In the genomic region with DNA sequence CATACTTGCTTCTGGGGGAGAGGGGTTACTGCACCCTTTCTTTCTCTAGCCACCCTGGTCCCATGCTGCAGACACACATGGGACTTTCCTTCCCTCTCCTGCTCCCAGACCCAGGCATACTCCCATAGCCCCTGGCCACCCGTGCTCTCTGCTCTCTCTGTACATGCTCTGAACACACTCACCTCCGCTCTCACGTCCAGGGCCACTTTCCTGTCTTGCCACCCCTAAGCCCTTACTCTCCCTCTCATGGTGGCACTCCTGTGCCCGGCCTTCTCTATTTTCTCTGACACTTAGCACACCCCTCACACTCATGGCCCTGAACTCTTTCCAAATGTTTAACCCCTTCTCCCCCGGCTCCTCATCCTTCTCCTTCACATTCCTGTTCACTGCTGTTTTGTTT, we compare ENCODE assay signal across 9 mouse cellular contexts. TPM values are rescaled to one million over a fixed set of nuclear protein-coding genes. Genes with fewer than 3 reads are reported as not detected.
DNase-seq lines count a peak whose midpoint lies in the region; ATAC-seq lines count a peak whose summit lies in the region.
"Had no signal": no experiment of that assay in that cellular context is flagged by ENCODE, and none has a peak within 500 bp of the region (broad histone marks: within the 10 kb centered on the region; RNA-seq: fewer than 3 reads in every experiment).

No protein-coding gene starts in this region.

- H3K4me3 ChIP-seq in hindbrain, embryonic 11.5 days (ENCODE audit: low read depth, low read length) = no peak overlapping the region; the same call in 1 of the 2 replicates
- H3K4me3 ChIP-seq in hindbrain, embryonic 16.5 days (ENCODE audit: low read length) = no peak overlapping the region
- H3K4me3 ChIP-seq in forebrain, embryonic 13.5 days = no peak overlapping the region
- no peak overlapping the region for H3K4me3 ChIP-seq in midbrain, embryonic 13.5 days (replicated peaks)
- H3K4me3 ChIP-seq: liver, embryonic 13.5 days had no signal

- DNase-seq in hindbrain, embryonic 11.5 days (ENCODE audit: low spot score) = peak; percentile 43
- DNase-seq in lung, adult 18-20 months = peak; percentile 42 to 48
- no peak for DNase-seq in urinary bladder, postnatal 36 days (ENCODE audit: low spot score in 2 of 2)
- no peak for DNase-seq in c-Kit-positive CD71-positive TER-119-positive erythroid progenitor cells, embryonic 14.5 days (ENCODE audit: low spot score)
- DNase-seq: kidney, adult 2 months; liver, embryonic 13.5 days had no signal

- peaks cover 57% of the 10 kb centered on the region for H3K27me3 ChIP-seq in hindbrain, embryonic 11.5 days (ENCODE audit: control insufficient read depth, insufficient read depth, low read length)
- H3K27me3 ChIP-seq in hindbrain, embryonic 16.5 days (replicated peaks; ENCODE audit: control insufficient read depth, insufficient read depth, low read length) = peaks cover 11% of the 10 kb centered on the region
- H3K27me3 ChIP-seq in forebrain, embryonic 13.5 days = peaks cover 77% of the 10 kb centered on the region
- peaks cover 58% of the 10 kb centered on the region for H3K27me3 ChIP-seq in midbrain, embryonic 13.5 days

- H3K27ac ChIP-seq in hindbrain, embryonic 11.5 days (ENCODE audit: low read depth, low read length) = peak overlapping the region; percentile 47
- no peak overlapping the region for H3K27ac ChIP-seq in hindbrain, embryonic 16.5 days (ENCODE audit: low read depth, low read length)
- no peak overlapping the region for H3K27ac ChIP-seq in forebrain, embryonic 13.5 days
- peak overlapping the region; percentile 71 for H3K27ac ChIP-seq in midbrain, embryonic 13.5 days
- H3K27ac ChIP-seq: liver, embryonic 13.5 days had no signal

- H3K36me3 ChIP-seq in hindbrain, embryonic 11.5 days (ENCODE audit: control insufficient read depth, insufficient read depth, low read length) = no peaks in the 10 kb centered on the region
- peaks cover 6% of the 10 kb centered on the region; the same call in 1 of the 2 replicates for H3K36me3 ChIP-seq in hindbrain, embryonic 16.5 days (ENCODE audit: control insufficient read depth, insufficient read depth, low read length)
- H3K36me3 ChIP-seq in forebrain, embryonic 13.5 days (ENCODE audit: poor library complexity, severe bottlenecking) = no peaks in the 10 kb centered on the region
- H3K36me3 ChIP-seq in midbrain, embryonic 13.5 days = peaks cover 23% of the 10 kb centered on the region
- H3K36me3 ChIP-seq: liver, embryonic 13.5 days had no signal

- peaks cover 21% of the 10 kb centered on the region for H3K4me1 ChIP-seq in hindbrain, embryonic 11.5 days (replicated peaks; ENCODE audit: control insufficient read depth, insufficient read depth, low read length)
- peaks cover 14% of the 10 kb centered on the region for H3K4me1 ChIP-seq in hindbrain, embryonic 16.5 days (ENCODE audit: control insufficient read depth, insufficient read depth, low read depth, low read length)
- peaks cover 50% of the 10 kb centered on the region for H3K4me1 ChIP-seq in forebrain, embryonic 13.5 days
- H3K4me1 ChIP-seq in midbrain, embryonic 13.5 days (replicated peaks) = peaks cover 66% of the 10 kb centered on the region

- peak overlapping the region; percentile 25; the same call in 1 of the 2 replicates for H3K4me2 ChIP-seq in hindbrain, embryonic 11.5 days (replicated peaks; ENCODE audit: low read depth, low read length)
- H3K4me2 ChIP-seq in hindbrain, embryonic 16.5 days (ENCODE audit: low read length) = no peak overlapping the region
- peak overlapping the region; percentile 29 for H3K4me2 ChIP-seq in forebrain, embryonic 13.5 days
- H3K4me2 ChIP-seq in midbrain, embryonic 13.5 days (replicated peaks) = peak overlapping the region; percentile 42
- H3K4me2 ChIP-seq: liver, embryonic 13.5 days had no signal

- no peaks in the 10 kb centered on the region for H3K9me3 ChIP-seq in hindbrain, embryonic 11.5 days (ENCODE audit: control insufficient read depth, low read length)
- H3K9me3 ChIP-seq in hindbrain, embryonic 16.5 days (ENCODE audit: control insufficient read depth, low read length) = no peaks in the 10 kb centered on the region
- H3K9me3 ChIP-seq in forebrain, embryonic 13.5 days (replicated peaks) = no peaks in the 10 kb centered on the region
- H3K9me3 ChIP-seq in midbrain, embryonic 13.5 days = no peaks in the 10 kb centered on the region
- H3K9me3 ChIP-seq: liver, embryonic 13.5 days had no signal

- no peak overlapping the region for H3K9ac ChIP-seq in hindbrain, embryonic 11.5 days (ENCODE audit: low read depth, low read length)
- no peak overlapping the region for H3K9ac ChIP-seq in hindbrain, embryonic 16.5 days (ENCODE audit: low read depth, low read length)
- no peak overlapping the region for H3K9ac ChIP-seq in forebrain, embryonic 13.5 days
- H3K9ac ChIP-seq in midbrain, embryonic 13.5 days (replicated peaks) = no peak overlapping the region
- H3K9ac ChIP-seq: liver, embryonic 13.5 days had no signal

- no peak for ATAC-seq in hindbrain, embryonic 11.5 days (ENCODE audit: low FRiP score)
- ATAC-seq in hindbrain, embryonic 16.5 days = no peak
- ATAC-seq in forebrain, embryonic 13.5 days = no peak
- ATAC-seq in midbrain, embryonic 13.5 days = no peak

- WGBS in hindbrain, embryonic 11.5 days = 12% methylated on average over 5 of the region's 5 CpGs
- 14% methylated on average over 5 of the region's 5 CpGs for WGBS in hindbrain, embryonic 16.5 days
- 10% methylated on average over 5 of the region's 5 CpGs for WGBS in forebrain, embryonic 13.5 days
- 8% methylated on average over 5 of the region's 5 CpGs for WGBS in midbrain, embryonic 13.5 days

RNA-seq across cellular contexts. Expression of a gene that starts 25.9 kb away (rescaled TPM):
- 2.4 and 3.5 TPM in 2 replicates for polyA plus RNA-seq in hindbrain, embryonic 11.5 days (2014; fragmentation: Nextera tagmentation; extraction: Ambion mirVana)
- polyA plus RNA-seq in hindbrain, embryonic 16.5 days (2015; fragmentation: Nextera tagmentation; extraction: Ambion mirVana) = 74.8 and 75.6 TPM in 2 replicates
- 10.1 and 10.6 TPM in 2 replicates for polyA plus RNA-seq in forebrain, embryonic 13.5 days (2015; fragmentation: Nextera tagmentation; extraction: Ambion mirVana)
- polyA plus RNA-seq in midbrain, embryonic 13.5 days (2015; fragmentation: Nextera tagmentation; extraction: Ambion mirVana) = 16.9 and 17.6 TPM in 2 replicates

RNA-seq across cellular contexts. Expression of a gene that starts 27.6 kb away (rescaled TPM):
- 1.3 and 1.4 TPM in 2 replicates for polyA plus RNA-seq in hindbrain, embryonic 11.5 days (2014; fragmentation: Nextera tagmentation; extraction: Ambion mirVana)
- 3.6 and 3.8 TPM in 2 replicates for polyA plus RNA-seq in hindbrain, embryonic 16.5 days (2015; fragmentation: Nextera tagmentation; extraction: Ambion mirVana)
- 0.59 and 1.1 TPM in 2 replicates for polyA plus RNA-seq in forebrain, embryonic 13.5 days (2015; fragmentation: Nextera tagmentation; extraction: Ambion mirVana)
- polyA plus RNA-seq in midbrain, embryonic 13.5 days (2015; fragmentation: Nextera tagmentation; extraction: Ambion mirVana) = 0.70 and 1.4 TPM in 2 replicates

RNA-seq across cellular contexts. Expression of a gene that starts 48.0 kb away (rescaled TPM):
- polyA plus RNA-seq in hindbrain, embryonic 11.5 days (2014; fragmentation: Nextera tagmentation; extraction: Ambion mirVana) = 5.1 and 6.9 TPM in 2 replicates
- polyA plus RNA-seq in hindbrain, embryonic 16.5 days (2015; fragmentation: Nextera tagmentation; extraction: Ambion mirVana) = 33.1 and 33.6 TPM in 2 replicates
- polyA plus RNA-seq in forebrain, embryonic 13.5 days (2015; fragmentation: Nextera tagmentation; extraction: Ambion mirVana) = 13.2 and 15.1 TPM in 2 replicates
- 26.0 and 26.4 TPM in 2 replicates for polyA plus RNA-seq in midbrain, embryonic 13.5 days (2015; fragmentation: Nextera tagmentation; extraction: Ambion mirVana)

RNA-seq across cellular contexts. Expression of a gene that starts 51.3 kb away (rescaled TPM):
- 2.7 TPM in 2 replicates for polyA plus RNA-seq in hindbrain, embryonic 11.5 days (2014; fragmentation: Nextera tagmentation; extraction: Ambion mirVana)
- 3.5 and 3.6 TPM in 2 replicates for polyA plus RNA-seq in hindbrain, embryonic 16.5 days (2015; fragmentation: Nextera tagmentation; extraction: Ambion mirVana)
- 3.0 and 3.4 TPM in 2 replicates for polyA plus RNA-seq in forebrain, embryonic 13.5 days (2015; fragmentation: Nextera tagmentation; extraction: Ambion mirVana)
- polyA plus RNA-seq in midbrain, embryonic 13.5 days (2015; fragmentation: Nextera tagmentation; extraction: Ambion mirVana) = 3.7 and 4.0 TPM in 2 replicates

Comparison
In these comparisons a context has a peak if more than half of its experiments do, and no peak if none do; other contexts are left out.
1. H3K27ac ChIP-seq: peak in hindbrain, embryonic 11.5 days (single experiment) and midbrain, embryonic 13.5 days (single experiment); none in hindbrain, embryonic 16.5 days (single experiment) and forebrain, embryonic 13.5 days (single experiment).
2. DNase-seq: peak in hindbrain, embryonic 11.5 days (single experiment) and lung, adult 18-20 months (2 of 2); none in urinary bladder, postnatal 36 days (0 of 2) and c-Kit-positive CD71-positive TER-119-positive erythroid progenitor cells, embryonic 14.5 days (single experiment).